Mouse (Mus musculus) left cerebral cortex, postnatal 14 days (tissue): ENCODE measurements at regions not wholly inside any gene's neighbourhood (a gene's known extent, or its start where the extent isn't known, plus 50 kb on each side); places are given as distances from the start of the nearest gene placed in this dataset.

Experiments
- DNase-seq, 2 experiments: peaks; one replicate each; pipeline ENCODE4 v3.0.0; 2021 to 2022; ENCODE audit warnings: low spot score in 2 of 2, mixed read lengths in 1 of 2
- intact Hi-C: fragments of 180-260 bp; cut with DNase I; formaldehyde crosslinking; loops from one replicate; pipeline ENCODE4 v1.15.1; 2025

DNA sequence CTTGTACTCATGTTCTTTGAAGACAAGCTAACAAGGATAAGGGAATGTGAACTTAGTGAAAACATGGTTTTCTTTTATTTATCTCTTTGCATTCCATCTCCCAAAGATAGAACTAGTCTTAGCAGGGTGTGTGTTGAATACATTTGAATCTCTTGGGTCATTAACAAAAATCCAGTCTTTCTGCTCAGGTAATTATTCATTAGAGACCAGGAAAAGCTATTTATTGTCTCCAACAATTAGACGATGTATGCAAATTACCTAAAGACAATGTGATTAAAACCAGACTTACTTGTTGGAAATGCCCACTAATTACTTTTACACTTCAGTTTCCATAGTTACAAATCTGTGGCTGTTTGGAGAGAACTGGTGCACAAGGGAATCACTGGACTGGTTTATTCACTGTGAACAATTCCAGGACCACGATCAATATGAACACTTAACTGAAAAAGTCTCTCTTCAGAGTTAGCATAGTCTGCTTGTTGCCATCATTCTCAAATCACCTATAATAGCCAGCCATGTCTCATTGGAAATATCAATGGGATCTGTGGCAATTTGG, 584.4 kb downstream of the Mettl4 start:
- no peak for DNase-seq
- intact Hi-C loops = no loop called here

DNA sequence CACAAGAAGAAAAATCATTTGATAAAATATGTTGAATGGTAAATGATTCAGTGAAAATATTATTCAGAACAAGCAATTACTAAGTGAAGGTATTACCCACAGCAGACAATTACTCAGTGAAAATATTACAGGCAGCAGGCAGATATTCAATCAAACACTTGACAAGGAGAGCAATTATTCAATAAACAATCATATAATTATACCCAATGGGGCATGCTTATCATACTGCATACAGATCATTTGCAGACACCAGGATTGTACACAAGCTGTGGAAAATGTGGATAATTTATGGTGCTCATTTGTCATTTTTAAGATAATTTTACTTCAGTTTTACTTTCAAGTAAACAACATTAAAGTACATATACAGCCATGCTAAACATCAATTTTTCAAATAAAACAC, 605.5 kb downstream of the Mettl4 start:
- intact Hi-C loops = no loop called here
- DNase-seq = no peak

DNA sequence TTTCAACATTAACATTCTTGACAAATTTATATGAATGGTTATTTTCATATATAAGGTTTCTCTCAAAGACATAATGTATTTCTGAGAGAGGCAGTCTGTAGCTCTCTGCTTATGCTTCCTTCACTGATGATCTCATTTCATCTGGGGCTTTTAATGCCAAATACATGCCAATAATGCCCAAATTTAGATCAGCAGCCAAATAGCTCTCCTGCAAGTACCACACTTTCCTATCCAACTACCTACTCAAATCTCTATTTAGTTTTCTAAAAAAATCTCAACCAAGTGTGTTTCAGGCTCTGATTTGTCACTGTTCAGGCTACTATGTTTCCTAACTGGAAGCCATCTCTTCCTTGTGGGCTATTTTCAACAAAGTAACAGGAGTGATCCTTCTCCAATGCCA, 616.6 kb downstream of the Mettl4 start:
- intact Hi-C loops = no loop called here
- DNase-seq = peak in 1 of 2 experiments; percentile 19

DNA sequence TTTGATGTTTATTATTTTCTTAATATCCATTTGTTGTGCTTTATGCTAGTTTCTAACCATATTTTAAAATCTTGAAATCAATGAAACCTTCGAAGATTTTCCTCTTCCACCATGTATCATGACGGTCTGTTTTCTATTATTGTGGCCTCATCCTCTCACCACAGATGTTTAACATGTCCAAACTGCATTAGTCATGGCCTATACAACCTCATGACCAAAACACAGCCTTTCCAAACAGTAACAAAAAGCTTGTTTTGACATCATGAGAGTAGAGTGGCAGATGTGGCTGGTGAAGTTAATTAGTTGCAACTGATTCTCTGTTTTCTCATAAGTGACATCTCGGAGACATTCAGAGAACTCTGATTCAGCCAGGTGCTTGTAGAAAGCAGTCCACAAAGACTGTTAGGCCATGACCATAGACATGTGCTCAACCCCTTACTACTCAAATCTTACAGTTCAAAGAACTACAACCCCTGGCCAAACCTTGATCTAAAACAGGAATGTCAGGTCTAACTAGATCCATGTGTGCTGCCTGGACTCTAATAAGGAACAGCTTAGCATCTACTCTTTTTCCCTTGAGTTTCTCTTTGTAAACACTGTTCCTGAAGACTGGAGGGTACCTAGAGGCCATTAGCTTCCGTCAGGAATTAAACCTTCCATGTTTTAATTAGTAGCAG, 655.7 kb downstream of the Mettl4 start:
- DNase-seq = no peak
- intact Hi-C loops = no loop called here

DNA sequence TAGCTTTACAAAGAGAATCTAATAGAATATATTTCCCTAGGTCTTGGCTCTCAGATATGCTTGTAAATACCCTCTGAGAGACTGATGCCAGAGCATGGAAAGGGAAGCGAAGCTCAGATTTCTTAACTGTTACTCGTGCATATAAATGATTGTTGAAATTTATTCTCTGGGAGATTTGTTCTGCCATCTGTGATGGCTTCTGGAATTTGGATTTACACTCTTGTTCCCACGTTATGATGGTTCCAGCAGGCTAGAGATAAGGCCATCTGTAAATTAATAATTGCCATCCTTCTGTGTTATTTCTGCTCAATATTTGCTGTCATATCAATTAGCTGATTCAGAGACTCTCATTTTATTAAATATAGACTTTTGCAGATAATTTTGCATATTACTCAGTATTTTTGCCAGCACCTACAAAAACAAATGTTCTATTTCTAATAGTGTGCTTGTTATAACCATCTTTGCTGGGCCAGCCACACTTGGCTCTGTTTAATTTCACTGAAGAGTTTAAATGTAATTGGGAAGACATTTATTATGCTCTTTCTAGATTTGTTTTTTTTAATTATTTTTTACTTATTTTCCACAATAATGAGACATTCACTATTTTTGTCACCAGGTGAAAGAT, 695.3 kb downstream of the Mettl4 start:
- intact Hi-C loops = no loop called here
- no peak for DNase-seq

DNA sequence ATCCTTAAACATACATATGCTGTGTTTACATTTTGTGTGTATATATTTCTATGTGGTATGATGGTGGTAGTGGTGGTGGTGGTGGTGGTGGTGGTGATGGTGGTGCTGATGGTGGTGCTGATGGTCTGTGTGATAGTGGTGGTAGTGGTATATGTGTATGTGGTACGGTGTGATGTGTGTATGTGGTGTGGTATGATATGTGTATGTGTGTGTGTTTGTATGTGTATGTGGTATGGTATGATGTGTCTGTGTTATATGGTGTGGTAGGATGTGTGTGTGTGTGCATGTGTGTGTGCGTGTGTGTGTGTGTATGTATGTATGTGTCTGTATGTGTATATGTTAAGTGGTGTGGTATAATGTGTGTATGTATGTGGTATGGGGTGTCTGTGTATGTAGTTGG, 701.3 kb downstream of the Mettl4 start:
- intact Hi-C loops = no loop called here
- no peak for DNase-seq

DNA sequence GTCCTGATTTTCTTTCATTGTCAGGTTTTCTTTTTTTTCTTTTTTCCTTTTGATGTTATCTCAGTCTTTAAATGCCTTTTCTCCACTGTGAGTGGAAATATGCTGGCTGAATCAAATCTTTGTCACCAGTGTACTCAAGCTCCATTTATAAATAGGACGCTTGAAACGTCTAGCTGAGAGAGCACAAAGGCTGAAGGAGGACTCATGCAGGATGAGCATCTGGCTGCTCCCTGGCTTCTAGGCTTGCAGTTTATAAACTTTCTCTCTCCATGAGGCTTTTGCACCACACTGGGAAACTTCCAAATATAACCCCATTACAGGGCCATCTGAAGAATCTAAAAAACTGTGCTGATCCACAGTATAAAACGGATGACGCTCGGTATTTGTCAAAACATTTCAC, 711.6 kb downstream of the Mettl4 start:
- DNase-seq = no peak
- intact Hi-C loops = no loop called here

DNA sequence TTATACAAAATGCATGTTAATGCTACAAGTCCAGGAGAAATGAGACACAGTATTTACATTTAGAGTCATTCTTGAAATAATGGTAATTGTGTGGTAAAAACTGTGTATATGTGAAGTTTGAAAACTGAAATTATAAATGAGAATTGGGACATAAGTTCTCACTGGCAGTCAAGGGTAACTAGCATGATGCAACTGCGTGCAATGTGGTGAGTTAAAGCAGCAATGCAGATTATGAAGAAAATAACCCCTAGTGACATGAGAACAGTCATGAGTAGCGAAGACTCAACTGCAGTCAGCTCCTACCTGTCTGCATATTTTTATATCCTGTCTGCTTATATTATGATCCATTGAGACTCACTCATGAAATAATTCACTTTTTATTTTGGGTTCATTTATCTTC, 737.4 kb downstream of the Mettl4 start:
- intact Hi-C loops = no loop called here
- DNase-seq = no peak

DNA sequence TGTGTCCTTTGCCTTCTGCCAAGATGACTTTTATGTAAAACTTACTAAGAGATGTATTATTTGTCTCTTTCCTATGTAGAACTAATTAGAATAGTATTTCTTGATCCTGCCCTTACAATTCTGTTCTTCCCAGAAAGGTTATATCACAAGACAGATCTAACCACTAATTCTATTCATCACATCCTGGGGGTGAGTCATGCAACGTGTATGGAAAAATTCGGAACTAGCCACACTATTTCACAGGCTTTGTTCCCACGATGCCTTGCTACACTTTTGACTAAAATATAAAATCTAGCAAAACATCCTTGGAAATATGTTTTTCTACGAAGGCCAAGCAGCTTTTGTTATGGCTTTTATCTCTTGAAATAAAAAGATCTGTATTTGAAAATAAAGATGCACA, 747.7 kb downstream of the Mettl4 start:
- intact Hi-C loops = no loop called here
- DNase-seq = peak in 1 of 2 experiments; percentile 3

DNA sequence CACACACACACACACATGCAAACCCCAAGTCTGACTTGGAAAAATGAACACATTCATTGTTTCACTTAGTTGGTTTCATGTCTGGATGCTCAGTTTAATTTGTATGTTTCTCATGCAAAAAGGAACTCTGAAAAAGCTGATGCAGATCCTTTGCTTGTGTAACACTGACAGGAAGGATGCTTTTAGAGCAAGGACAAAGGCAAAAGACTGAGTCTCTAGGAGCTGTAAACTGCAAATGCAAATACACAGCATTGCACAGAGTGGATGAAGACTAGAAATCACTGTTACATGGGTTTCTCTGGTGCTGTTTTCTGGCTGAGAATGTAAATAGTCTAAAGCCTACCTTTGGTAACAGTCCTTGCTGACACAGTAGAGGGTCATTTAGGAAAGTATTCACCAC, 748.3 kb downstream of the Mettl4 start:
- DNase-seq = no peak
- intact Hi-C loops = no loop called here

DNA sequence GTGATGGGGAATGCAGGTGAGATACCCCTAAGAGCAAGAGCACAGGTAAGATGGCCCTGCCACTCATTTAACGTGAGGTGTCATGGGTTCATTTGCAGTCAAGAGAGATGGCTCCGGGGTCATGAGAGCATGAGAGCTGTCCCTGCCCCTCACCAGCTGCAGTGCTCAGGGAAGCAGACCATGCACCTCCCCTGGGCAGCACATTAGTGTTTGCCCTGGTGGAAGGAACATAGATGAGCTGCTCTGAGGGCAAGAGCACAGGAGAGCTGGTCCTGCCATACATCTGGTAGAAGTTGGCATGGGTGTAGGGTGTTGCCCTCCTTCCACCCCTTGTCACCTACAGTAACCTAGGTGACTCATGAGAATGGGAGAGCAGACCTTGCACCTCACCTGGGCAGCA, 762.9 kb downstream of the Mettl4 start:
- DNase-seq = no peak

More for the DNA sequence above, 762.9 kb downstream of the Mettl4 start:
- intact Hi-C loops = no loop called here
